ENCODE assay signal across 25 mouse cellular contexts in genomic region chr5:53272626-53273025, GRCm38 (mm10). TPM values are rescaled to one million over a fixed set of nuclear protein-coding genes. Genes with fewer than 3 reads are reported as not detected.
DNase-seq lines count a peak whose midpoint lies in the region; ATAC-seq and TF ChIP-seq lines count a peak whose summit lies in the region.
"Had no signal": no experiment of that assay in that cellular context is flagged by ENCODE, and none has a peak within 500 bp of the region (broad histone marks: within the 10 kb centered on the region; RNA-seq: fewer than 3 reads in every experiment).

No protein-coding gene starts in this region.

- H3K9me3 ChIP-seq in limb, embryonic 15.5 days = no peaks in the 10 kb centered on the region
- H3K9me3 ChIP-seq in limb, embryonic 10.5 days (replicated peaks) = no peaks in the 10 kb centered on the region
- H3K9me3 ChIP-seq in CH12.LX (replicated peaks; ENCODE audit: low read length) = no peaks in the 10 kb centered on the region
- H3K9me3 ChIP-seq: heart, embryonic 12.5 days; hindbrain, embryonic 13.5 days; kidney, embryonic 15.5 days; liver, embryonic 15.5 days; neural tube, embryonic 12.5 days had no signal

- DNase-seq in adrenal gland, adult 2 months = peak; percentile 21
- no peak for DNase-seq in adrenal gland, postnatal 4 days (ENCODE audit: low spot score in 2 of 2)
- DNase-seq in limb, embryonic 10.5 days (ENCODE audit: low spot score) = no peak
- peak; percentile 27 for DNase-seq in CH12.LX (ENCODE audit: extremely low read depth)
- peak; percentile 65 for DNase-seq in splenic B cell, adult 2 months (ENCODE audit: low read depth, low spot score)
- DNase-seq in frontal cortex, postnatal 10 days (ENCODE audit: low spot score in 2 of 2) = no peak
- DNase-seq: adrenal gland, postnatal 25 days; cerebellum, adult 8-10 months; cerebellum, postnatal 25 days; heart, adult 2 months; heart, postnatal 4 days; kidney, postnatal 36 days; lung, embryonic 14.5 days; lung, postnatal 14 days; right cerebral cortex, postnatal 4 days had no signal

- no peak for TF ChIP-seq RAD21 in CH12.LX (IDR thresholded peaks at IDR 0.05; ENCODE audit: low read depth, low read length)

- no peaks in the 10 kb centered on the region for H3K27me3 ChIP-seq in limb, embryonic 15.5 days
- H3K27me3 ChIP-seq in limb, embryonic 10.5 days (ENCODE audit: low read depth, poor library complexity, severe bottlenecking) = no peaks in the 10 kb centered on the region
- H3K27me3 ChIP-seq in CH12.LX (replicated peaks) = no peaks in the 10 kb centered on the region
- no peaks in the 10 kb centered on the region for H3K27me3 ChIP-seq in splenic B cell, adult 2 months (ENCODE audit: control insufficient read depth, insufficient read depth, low read length, poor library complexity, severe bottlenecking)
- H3K27me3 ChIP-seq: heart, embryonic 12.5 days; hindbrain, embryonic 13.5 days; kidney, embryonic 15.5 days; liver, embryonic 15.5 days; neural tube, embryonic 12.5 days had no signal

- no peak overlapping the region for H3K27ac ChIP-seq in limb, embryonic 15.5 days
- H3K27ac ChIP-seq in limb, embryonic 10.5 days = no peak overlapping the region
- H3K27ac ChIP-seq in CH12.LX (ENCODE audit: insufficient read depth, low read depth) = no peak overlapping the region
- H3K27ac ChIP-seq: hindbrain, embryonic 13.5 days; liver, embryonic 15.5 days; neural tube, embryonic 12.5 days had no signal

- 0 out of 2 replicates have a peak overlapping the region, but pooled peaks have one; percentile 14 for H3K9ac ChIP-seq in limb, embryonic 15.5 days
- H3K9ac ChIP-seq in CH12.LX (ENCODE audit: insufficient read depth, low read depth) = no peak overlapping the region
- H3K9ac ChIP-seq: heart, embryonic 12.5 days; hindbrain, embryonic 13.5 days; kidney, embryonic 15.5 days; liver, embryonic 15.5 days; lung, embryonic 14.5 days; neural tube, embryonic 12.5 days had no signal

- no peak for TF ChIP-seq EP300 in CH12.LX (IDR thresholded peaks at IDR 0.05; ENCODE audit: low read length)

- peaks cover 22% of the 10 kb centered on the region for H3K4me1 ChIP-seq in limb, embryonic 15.5 days
- H3K4me1 ChIP-seq in limb, embryonic 10.5 days = peaks cover 50% of the 10 kb centered on the region
- H3K4me1 ChIP-seq in CH12.LX (ENCODE audit: control insufficient read depth in 1 of 2, insufficient read depth in 2 of 2) = peaks cover 4 to 53% of the 10 kb centered on the region in 2 experiments; a peak in 3 of 4 replicates

- no peak for TF ChIP-seq CTCF in CH12.LX (conservative IDR thresholded peaks at IDR 0.05 in 1 of 2, IDR thresholded peaks at IDR 0.05 in 1 of 2; ENCODE audit: low read depth in 2 of 2, low read length in 2 of 2)

- peaks cover 6% of the 10 kb centered on the region for H3K79me2 ChIP-seq in CH12.LX (replicated peaks; ENCODE audit: control insufficient read depth, extremely low read depth, insufficient read depth, poor library complexity, severe bottlenecking)

- WGBS in limb, embryonic 15.5 days = 92% methylated on average over 4 of the region's 4 CpGs
- 94% methylated on average over 4 of the region's 4 CpGs for WGBS in limb, embryonic 10.5 days

- H3K4me2 ChIP-seq in limb, embryonic 15.5 days = no peak overlapping the region
- H3K4me2 ChIP-seq in CH12.LX (ENCODE audit: insufficient read depth, low read depth, poor library complexity, severe bottlenecking) = no peak overlapping the region
- H3K4me2 ChIP-seq: heart, embryonic 12.5 days; hindbrain, embryonic 13.5 days; kidney, embryonic 15.5 days; liver, embryonic 15.5 days; lung, embryonic 14.5 days; midbrain, embryonic 11.5 days; neural tube, embryonic 12.5 days had no signal

- no peak for TF ChIP-seq POLR2A in CH12.LX (IDR thresholded peaks at IDR 0.05; ENCODE audit: low read depth, low read length)

- H3K36me3 ChIP-seq in limb, embryonic 15.5 days = peaks cover 7% of the 10 kb centered on the region; the same call in 1 of the 2 replicates
- H3K36me3 ChIP-seq in limb, embryonic 10.5 days = peaks cover 7% of the 10 kb centered on the region
- H3K36me3 ChIP-seq in CH12.LX (replicated peaks in 1 of 2; ENCODE audit: control insufficient read depth in 1 of 2, insufficient read depth in 1 of 2, low read length in 1 of 2) = peaks cover 15 to 78% of the 10 kb centered on the region in 2 experiments
- H3K36me3 ChIP-seq in splenic B cell, adult 2 months (ENCODE audit: control insufficient read depth, insufficient read depth, low read length, poor library complexity, severe bottlenecking) = peaks cover 2% of the 10 kb centered on the region; the same call in 1 of the 2 replicates
- H3K36me3 ChIP-seq: hindbrain, embryonic 13.5 days; neural tube, embryonic 12.5 days had no signal

- no peak overlapping the region for H3K4me3 ChIP-seq in limb, embryonic 15.5 days
- H3K4me3 ChIP-seq in limb, embryonic 10.5 days = no peak overlapping the region
- no peak overlapping the region for H3K4me3 ChIP-seq in CH12.LX (replicated peaks in 1 of 3; ENCODE audit: low read depth in 2 of 3, low read length in 2 of 3, poor library complexity in 1 of 3)
- H3K4me3 ChIP-seq: heart, adult 2 months; heart, embryonic 12.5 days; hindbrain, embryonic 13.5 days; kidney, embryonic 15.5 days; liver, embryonic 15.5 days; myocyte; neural tube, embryonic 12.5 days had no signal

- in situ Hi-C loops in CH12.LX (cut with MboI; ENCODE audit: low pct_ligation_motif_present, low pct_unique_long_range_greater_than_20kb, low sequenced_read_pairs) = no loop called here

- dilution Hi-C loops in CH12.LX (cut with MboI; ENCODE audit: extremely low pct_ligation_motif_present, extremely low pct_unique_long_range_greater_than_20kb, low sequenced_read_pairs) = no loop called here

- ATAC-seq in limb, embryonic 15.5 days (ENCODE audit: insufficient number of reproducible peaks, low FRiP score, low TSS enrichment, low read depth) = no peak
- ATAC-seq: forebrain, embryonic 14.5 days; intestine, postnatal 0 days had no signal

TF ChIP-seq in CH12.LX, 34 proteins besides CTCF, POLR2A, EP300 and RAD21:
- TF ChIP-seq ETS1 (conservative IDR thresholded peaks at IDR 0.05; ENCODE audit: low read depth, low read length) = no peak
- no peak for TF ChIP-seq CHD1 (IDR thresholded peaks at IDR 0.05; ENCODE audit: low read depth, low read length)
- no peak for TF ChIP-seq SIN3A (IDR thresholded peaks at IDR 0.05; ENCODE audit: low read length)
- TF ChIP-seq SMC3 (IDR thresholded peaks at IDR 0.05; ENCODE audit: low read depth, low read length) = no peak
- TF ChIP-seq UBTF (IDR thresholded peaks at IDR 0.05; ENCODE audit: low read depth, low read length) = no peak
- TF ChIP-seq MAZ (IDR thresholded peaks at IDR 0.05; ENCODE audit: low read depth, low read length) = no peak
- TF ChIP-seq JUN (IDR thresholded peaks at IDR 0.05; ENCODE audit: insufficient read depth, low read depth, low read length) = no peak
- no peak for TF ChIP-seq E2F4 (IDR thresholded peaks at IDR 0.05; ENCODE audit: insufficient replicate concordance, low read depth, low read length)
- no peak for TF ChIP-seq KAT2A (IDR thresholded peaks at IDR 0.05; ENCODE audit: insufficient replicate concordance, low read length)
TF ChIP-seq in CH12.LX: peak in this region for 0.

RNA-seq across cellular contexts. Expression of gene Smim20, which starts 5.7 kb away (rescaled TPM):
- total RNA-seq in adrenal gland, adult 2 months (2021) = 10 to 100 TPM; 50.0 to 68.7 TPM
- 53.3 and 66.0 TPM in 2 replicates for polyA plus RNA-seq in adrenal gland, adult 2 months (2012; rRNA removed)
- 10 to 100 TPM; 66.2 to 71.2 TPM for total RNA-seq in adrenal gland, postnatal 4 days (2021)
- polyA plus RNA-seq in limb, embryonic 15.5 days (2015; fragmentation: Nextera tagmentation; extraction: Ambion mirVana) = 80.7 and 87.5 TPM in 2 replicates
- polyA plus RNA-seq in limb, embryonic 10.5 days (2016; fragmentation: Nextera tagmentation; extraction: Ambion mirVana) = 59.0 and 62.6 TPM in 2 replicates
- total RNA-seq in CH12.LX (2012; rRNA removed) = 54.3 and 55.3 TPM in 2 replicates
- 93.0 and 93.5 TPM in 2 replicates for total RNA-seq in CH12.LX (2014; rRNA removed)
- 52.1 and 75.7 TPM in 2 replicates for polyA plus RNA-seq in CH12.LX (2012; ENCODE audit: insufficient read length, low read depth)

RNA-seq across cellular contexts. Expression of gene Sel1l3, which starts 58.9 kb away (rescaled TPM):
- 1 to 10 TPM in 1 of 2 experiments, under 1 TPM in 1; 0.95 to 2.0 TPM for total RNA-seq in adrenal gland, adult 2 months (2021)
- 0.89 and 0.97 TPM in 2 replicates for polyA plus RNA-seq in adrenal gland, adult 2 months (2012; rRNA removed)
- 1 to 10 TPM; 7.0 to 8.0 TPM for total RNA-seq in adrenal gland, postnatal 4 days (2021)
- 1.6 and 3.4 TPM in 2 replicates for polyA plus RNA-seq in limb, embryonic 15.5 days (2015; fragmentation: Nextera tagmentation; extraction: Ambion mirVana)
- polyA plus RNA-seq in limb, embryonic 10.5 days (2016; fragmentation: Nextera tagmentation; extraction: Ambion mirVana) = 0.68 and 1.2 TPM in 2 replicates
- total RNA-seq in CH12.LX (2012; rRNA removed) = 0.17 and 0.34 TPM in 2 replicates
- total RNA-seq in CH12.LX (2014; rRNA removed) = 0.14 and 0.28 TPM in 2 replicates
- 0.71 and 0.76 TPM in 2 replicates for polyA plus RNA-seq in CH12.LX (2012; ENCODE audit: insufficient read length, low read depth)

Comparison
In these comparisons a context has a peak if more than half of its experiments do, and no peak if none do; other contexts are left out.
1. DNase-seq: peak in adrenal gland, adult 2 months (single experiment), CH12.LX (single experiment) and splenic B cell, adult 2 months (single experiment); none in adrenal gland, postnatal 4 days (0 of 2), limb, embryonic 10.5 days (single experiment) and frontal cortex, postnatal 10 days (0 of 2).